Mouse (Mus musculus): ENCODE measurements at regions not wholly inside any gene's neighbourhood (a gene's known extent, or its start where the extent isn't known, plus 50 kb on each side); places are given as distances from the start of the nearest gene placed in this dataset.

DNA sequence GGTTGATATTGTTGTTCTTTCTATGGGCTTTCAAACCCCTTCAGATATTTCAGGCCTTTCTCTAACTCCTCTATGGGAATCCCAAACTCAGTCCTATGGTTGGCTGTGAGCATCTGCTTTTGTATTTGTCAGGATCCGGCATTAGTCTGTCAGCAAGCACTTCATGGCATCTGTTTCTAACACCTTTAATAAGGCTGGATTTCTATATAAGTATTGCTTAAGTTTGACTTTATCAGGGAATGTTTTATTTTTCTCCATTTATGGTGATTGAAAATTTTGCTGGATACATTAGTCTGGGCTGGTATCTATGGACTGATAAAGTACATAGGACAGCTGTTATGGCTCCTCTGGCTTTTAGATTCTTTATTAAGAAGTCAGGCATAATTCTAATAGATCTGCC, 915.8 kb downstream of the Kcnt2 start:
- DNase-seq (ENCODE audit: low spot score) (no peak), ATAC-seq (ENCODE audit: low FRiP score, low read depth) (no peak)
- Histone ChIP-seq H3K36me3 (ENCODE audit: control insufficient read depth, insufficient read depth, low read length) (no peaks in the 10 kb centered on the region), H3K4me3 (replicated peaks; ENCODE audit: low read length) (no peak overlapping the region), H3K9ac (ENCODE audit: low read depth, low read length, severe bottlenecking) (no peak overlapping the region), H3K4me2 (replicated peaks; ENCODE audit: low read depth, low read length, severe bottlenecking) (no peak overlapping the region), H3K4me1 (ENCODE audit: control insufficient read depth, insufficient read depth, low read length) (no peaks in the 10 kb centered on the region), H3K27me3 (ENCODE audit: control insufficient read depth, insufficient read depth, low read length) (no peaks in the 10 kb centered on the region), H3K27ac (replicated peaks; ENCODE audit: low read depth, low read length) (no peak overlapping the region), H3K9me3 (ENCODE audit: control insufficient read depth, low read length) (no peaks in the 10 kb centered on the region)
- TF ChIP-seq POLR2A (IDR thresholded peaks at IDR 0.05; ENCODE audit: borderline replicate concordance, extremely low read depth, insufficient read depth, insufficient read length), result no peak
- 87% methylated on average over 1 of the region's 1 CpGs for WGBS
